Mouse (Mus musculus) olfactory bulb, adult 2 months (tissue): ENCODE measurements at regions not wholly inside any gene's neighbourhood (a gene's known extent, or its start where the extent isn't known, plus 50 kb on each side); places are given as distances from the start of the nearest gene placed in this dataset.

Experiments used
- CTCF ChIP-seq: fragments of 200-500 bp; IDR thresholded peaks from 2 replicates; pipeline ENCODE4 v1.5.1; 2012; ENCODE audit warnings: low read depth, mild to moderate bottlenecking, low read length, moderate library complexity; ENCODE audit not compliant: insufficient read depth
- POLR2A ChIP-seq: fragments of 200-500 bp; IDR thresholded peaks from 2 replicates; pipeline ENCODE4 v1.6.1; 2012; ENCODE audit warnings: mild to moderate bottlenecking, low read depth, low read length, moderate library complexity; ENCODE audit not compliant: insufficient read depth

DNA sequence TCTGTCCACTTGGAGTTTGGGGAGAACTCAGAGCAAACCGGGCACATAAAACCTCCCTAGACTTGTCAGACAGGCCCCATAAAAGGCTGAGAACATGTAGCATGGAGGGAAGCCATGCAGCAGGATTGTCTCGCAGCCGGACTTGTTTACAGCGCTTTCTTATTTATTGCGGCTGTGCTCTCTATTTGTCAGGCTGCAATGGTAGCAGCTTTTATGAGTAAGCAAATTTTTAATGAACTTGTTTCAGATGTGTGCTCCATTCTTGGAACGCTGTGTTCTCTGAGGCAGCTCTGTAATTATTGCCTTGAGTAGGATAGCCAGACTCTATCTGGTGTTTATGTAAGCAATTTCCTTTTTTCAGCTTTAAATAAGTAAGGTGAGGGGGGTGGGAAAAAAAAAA is 169.2 kb upstream of the Camk1g start:
- TF ChIP-seq POLR2A: no peak
- no peak for TF ChIP-seq CTCF
